Mouse (Mus musculus): ENCODE measurements around the gene Rad54l. TPM values are rescaled to one million over a fixed set of nuclear protein-coding genes. Genes with fewer than 3 reads are reported as not detected.

The Rad54l gene
- polyA plus RNA-seq, 1 experiment from 2014 or later: 24.3 TPM

DNA sequence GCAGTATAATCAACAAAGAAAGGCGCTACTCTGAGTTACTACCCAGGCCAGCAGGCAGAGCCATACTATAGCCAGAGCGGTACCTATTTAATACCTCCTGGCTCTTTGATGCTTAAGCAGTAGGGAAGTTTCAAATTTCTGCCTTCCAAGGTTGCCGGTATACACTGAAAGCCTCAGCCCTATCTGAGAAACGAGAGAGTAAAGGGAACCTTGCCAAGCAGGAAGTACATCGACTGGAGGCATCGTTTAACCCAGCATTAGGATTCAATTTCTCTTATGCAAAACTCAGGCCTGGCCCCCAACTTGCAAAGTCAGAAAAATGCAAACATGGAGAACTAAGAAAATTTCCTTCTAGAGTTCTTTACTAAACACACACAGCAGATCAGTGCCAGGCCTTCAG lies 53.4 kb downstream of the Rad54l start:
- H3K36me3 ChIP-seq (ENCODE audit: control insufficient read depth, insufficient read depth, low read length): peaks cover 31% of the 10 kb centered on the region

DNA sequence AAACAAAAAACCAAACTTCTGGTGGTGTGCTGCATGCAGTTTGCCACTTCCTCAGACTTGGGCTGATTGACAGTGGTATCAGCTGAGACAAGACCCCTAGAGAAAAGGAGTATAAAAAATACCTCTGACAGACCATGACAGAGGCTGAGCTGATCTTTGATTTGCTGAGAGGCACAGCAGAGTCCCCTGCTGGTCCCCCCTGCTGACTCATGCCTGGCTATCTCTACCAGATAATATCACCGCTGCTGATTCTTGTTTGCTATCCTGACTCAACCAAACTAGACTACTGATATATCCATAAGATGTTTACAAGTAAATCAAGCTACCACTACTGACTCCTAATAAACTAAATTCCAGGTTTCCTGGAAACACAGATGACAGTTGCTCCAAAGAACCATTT lies 59.6 kb downstream of the Rad54l start:
- 8% methylated on average over 1 of the region's 1 CpGs for WGBS (ENCODE audit: insufficient replicate concordance)
- no peak overlapping the region for H3K4me2 ChIP-seq
- no peaks in the 10 kb centered on the region for H3K9me3 ChIP-seq (replicated peaks; ENCODE audit: control insufficient read depth, low read length)
- H3K36me3 ChIP-seq (ENCODE audit: control insufficient read depth, insufficient read depth, low read length): peaks cover 20% of the 10 kb centered on the region
- no peak overlapping the region for H3K9ac ChIP-seq (ENCODE audit: low read depth, low read length)
- ATAC-seq (replicated peaks; ENCODE audit: insufficient number of reproducible peaks, low FRiP score, low TSS enrichment): no peak
- no peak overlapping the region for H3K4me3 ChIP-seq (ENCODE audit: low read depth, low read length)
- no peak overlapping the region for H3K27ac ChIP-seq (ENCODE audit: low read depth, low read length)
- 0 out of 2 replicates have a peak, but pooled peaks cover 3% of the 10 kb centered on the region for H3K4me1 ChIP-seq (ENCODE audit: control insufficient read depth, insufficient read depth, low read length)
- H3K27me3 ChIP-seq (ENCODE audit: control insufficient read depth, insufficient read depth, low read length): no peaks in the 10 kb centered on the region

More for the DNA sequence above, 53.4 kb downstream of the Rad54l start:
- no peak overlapping the region for H3K4me3 ChIP-seq (ENCODE audit: low read depth, low read length)
- no peak overlapping the region for H3K4me2 ChIP-seq
- H3K4me1 ChIP-seq (ENCODE audit: control insufficient read depth, insufficient read depth, low read length): peaks cover 11% of the 10 kb centered on the region
- H3K27ac ChIP-seq (ENCODE audit: low read depth, low read length): no peak overlapping the region
- no peak for ATAC-seq (replicated peaks; ENCODE audit: insufficient number of reproducible peaks, low FRiP score, low TSS enrichment)
- H3K27me3 ChIP-seq (ENCODE audit: control insufficient read depth, insufficient read depth, low read length): no peaks in the 10 kb centered on the region
- 80% methylated on average over 6 of the region's 6 CpGs for WGBS (ENCODE audit: insufficient replicate concordance)
- no peak overlapping the region for H3K9ac ChIP-seq (ENCODE audit: low read depth, low read length)
- H3K9me3 ChIP-seq (replicated peaks; ENCODE audit: control insufficient read depth, low read length): no peaks in the 10 kb centered on the region

DNA sequence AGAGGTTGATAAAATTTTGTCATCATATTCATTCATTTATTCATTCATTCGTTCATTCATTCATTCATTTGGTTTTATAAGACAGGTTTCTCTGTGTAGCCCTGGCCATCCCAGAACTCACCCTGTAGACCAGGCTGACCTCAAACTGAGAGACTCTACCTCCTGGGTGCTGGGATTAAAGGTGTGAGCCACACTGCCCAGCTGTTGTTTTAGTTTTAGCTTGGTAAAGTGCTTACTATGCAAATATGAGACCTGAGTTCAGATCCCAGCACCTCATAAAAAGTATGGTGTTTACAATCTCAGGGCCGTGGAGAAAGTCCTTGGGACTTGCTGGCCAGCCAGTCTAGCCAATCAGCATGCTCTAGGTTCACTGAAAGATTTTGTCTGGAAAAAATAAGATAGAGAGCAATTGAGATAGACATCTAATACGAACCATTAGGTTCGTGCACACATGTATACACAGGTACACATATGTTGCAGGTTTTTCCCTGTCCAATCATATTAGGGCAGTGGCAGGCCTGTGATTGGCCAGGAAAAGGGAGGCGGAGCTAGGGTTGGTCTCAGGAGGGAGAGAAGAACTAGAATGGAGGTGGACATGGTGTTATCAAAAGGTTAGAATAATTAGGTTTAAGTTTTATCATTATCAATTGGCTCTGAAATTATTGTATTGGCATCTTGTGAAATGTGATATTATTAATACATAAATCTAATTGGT lies 64.3 kb downstream of the Rad54l start:
- 68% methylated on average over 5 of the region's 5 CpGs for WGBS (ENCODE audit: insufficient replicate concordance)
- H3K9ac ChIP-seq (ENCODE audit: low read depth, low read length): no peak overlapping the region

DNA sequence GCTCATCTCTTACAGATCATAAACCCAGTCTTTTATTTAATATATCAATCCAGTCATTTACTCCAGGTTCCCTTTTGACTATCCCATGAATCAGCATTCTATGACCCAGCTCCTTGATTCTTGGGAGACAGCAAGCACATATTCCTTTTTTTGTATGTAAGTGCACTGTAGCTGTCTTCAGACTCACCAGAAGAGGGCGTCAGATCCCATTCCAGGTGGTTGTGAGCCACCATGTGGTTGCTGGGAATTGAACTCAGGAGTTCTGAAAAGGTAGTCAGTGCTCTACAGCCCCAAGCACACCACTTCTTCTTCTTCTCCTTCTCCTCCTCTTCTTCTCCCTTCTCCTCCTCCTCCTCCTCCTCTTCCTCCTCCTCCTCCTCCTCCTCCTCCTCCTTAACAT lies 65.9 kb downstream of the Rad54l start:
- no peak overlapping the region for H3K4me2 ChIP-seq
- no peak overlapping the region for H3K27ac ChIP-seq (ENCODE audit: low read depth, low read length)
- no peaks in the 10 kb centered on the region for H3K9me3 ChIP-seq (replicated peaks; ENCODE audit: control insufficient read depth, low read length)
- WGBS (ENCODE audit: insufficient replicate concordance): 0% methylated on average over 1 of the region's 1 CpGs
- H3K36me3 ChIP-seq (ENCODE audit: control insufficient read depth, insufficient read depth, low read length): no peaks in the 10 kb centered on the region
- H3K4me3 ChIP-seq (ENCODE audit: low read depth, low read length): no peak overlapping the region
- ATAC-seq (replicated peaks; ENCODE audit: insufficient number of reproducible peaks, low FRiP score, low TSS enrichment): no peak
- no peak overlapping the region for H3K9ac ChIP-seq (ENCODE audit: low read depth, low read length)
- H3K4me1 ChIP-seq (ENCODE audit: control insufficient read depth, insufficient read depth, low read length): peaks cover 1% of the 10 kb centered on the region; the same call in 1 of the 2 replicates
- H3K27me3 ChIP-seq (ENCODE audit: control insufficient read depth, insufficient read depth, low read length): no peaks in the 10 kb centered on the region

More for the DNA sequence above, 64.3 kb downstream of the Rad54l start:
- 0 out of 2 replicates have a peak, but pooled peaks cover 3% of the 10 kb centered on the region for H3K4me1 ChIP-seq (ENCODE audit: control insufficient read depth, insufficient read depth, low read length)
- H3K9me3 ChIP-seq (replicated peaks; ENCODE audit: control insufficient read depth, low read length): no peaks in the 10 kb centered on the region
- ATAC-seq (replicated peaks; ENCODE audit: insufficient number of reproducible peaks, low FRiP score, low TSS enrichment): no peak
- H3K4me2 ChIP-seq: no peak overlapping the region
- no peaks in the 10 kb centered on the region for H3K27me3 ChIP-seq (ENCODE audit: control insufficient read depth, insufficient read depth, low read length)
- H3K36me3 ChIP-seq (ENCODE audit: control insufficient read depth, insufficient read depth, low read length): no peaks in the 10 kb centered on the region
- H3K27ac ChIP-seq (ENCODE audit: low read depth, low read length): no peak overlapping the region
- H3K4me3 ChIP-seq (ENCODE audit: low read depth, low read length): no peak overlapping the region

DNA sequence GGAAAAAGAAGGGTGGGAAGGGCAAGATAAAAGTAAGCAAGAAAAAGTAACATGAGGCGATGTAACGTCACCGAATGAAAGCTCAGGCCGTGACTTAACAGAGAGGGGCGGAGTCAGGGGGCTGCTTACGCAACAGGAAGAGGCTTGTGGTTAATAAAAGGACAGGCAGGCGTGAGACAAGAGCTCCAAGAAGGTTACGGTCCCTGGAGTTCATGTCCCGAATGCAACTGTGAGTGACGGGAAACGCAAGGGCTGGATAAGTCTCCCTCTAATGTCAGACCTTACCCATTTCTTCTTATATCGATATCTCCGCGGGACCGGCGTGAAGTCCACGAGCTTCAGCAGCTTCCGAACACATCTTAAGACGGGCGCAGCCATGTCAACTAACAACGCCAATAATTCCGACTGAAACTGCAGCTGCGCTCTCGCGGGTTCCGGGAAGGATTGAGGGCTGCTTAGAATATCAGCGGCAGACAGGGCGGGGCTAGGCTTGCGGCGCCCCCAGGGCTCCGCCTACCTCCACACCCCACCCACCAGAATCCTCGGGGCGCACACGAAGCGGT lies 70.0 kb downstream of the Rad54l start, which contains the start of gene Nsun4:
Gene Nsun4, minus strand, starts transcription at position 478 of the 563 bp plus-strand sequence.
- peak within 1 kb of the TSS; percentile 78 for H3K9ac ChIP-seq (ENCODE audit: low read depth, low read length)
- peak; percentile 92 for ATAC-seq (replicated peaks; ENCODE audit: insufficient number of reproducible peaks, low FRiP score, low TSS enrichment)
- peak within 1 kb of the TSS; percentile 64 for H3K4me3 ChIP-seq (ENCODE audit: low read depth, low read length)
- H3K9me3 ChIP-seq (replicated peaks; ENCODE audit: control insufficient read depth, low read length): no peaks in the 10 kb centered on the region
- no peaks in the 10 kb centered on the region for H3K36me3 ChIP-seq (ENCODE audit: control insufficient read depth, insufficient read depth, low read length)
- peak within 1 kb of the TSS; percentile 95 for H3K27ac ChIP-seq (ENCODE audit: low read depth, low read length)
- H3K4me1 ChIP-seq (ENCODE audit: control insufficient read depth, insufficient read depth, low read length): peaks cover 4% of the 10 kb centered on the region; the same call in 1 of the 2 replicates
- no peaks in the 10 kb centered on the region for H3K27me3 ChIP-seq (ENCODE audit: control insufficient read depth, insufficient read depth, low read length)
- H3K4me2 ChIP-seq: peak within 1 kb of the TSS; percentile 96
- under 1% methylated on average over 35 of the region's 35 CpGs for WGBS (ENCODE audit: insufficient replicate concordance)

DNA sequence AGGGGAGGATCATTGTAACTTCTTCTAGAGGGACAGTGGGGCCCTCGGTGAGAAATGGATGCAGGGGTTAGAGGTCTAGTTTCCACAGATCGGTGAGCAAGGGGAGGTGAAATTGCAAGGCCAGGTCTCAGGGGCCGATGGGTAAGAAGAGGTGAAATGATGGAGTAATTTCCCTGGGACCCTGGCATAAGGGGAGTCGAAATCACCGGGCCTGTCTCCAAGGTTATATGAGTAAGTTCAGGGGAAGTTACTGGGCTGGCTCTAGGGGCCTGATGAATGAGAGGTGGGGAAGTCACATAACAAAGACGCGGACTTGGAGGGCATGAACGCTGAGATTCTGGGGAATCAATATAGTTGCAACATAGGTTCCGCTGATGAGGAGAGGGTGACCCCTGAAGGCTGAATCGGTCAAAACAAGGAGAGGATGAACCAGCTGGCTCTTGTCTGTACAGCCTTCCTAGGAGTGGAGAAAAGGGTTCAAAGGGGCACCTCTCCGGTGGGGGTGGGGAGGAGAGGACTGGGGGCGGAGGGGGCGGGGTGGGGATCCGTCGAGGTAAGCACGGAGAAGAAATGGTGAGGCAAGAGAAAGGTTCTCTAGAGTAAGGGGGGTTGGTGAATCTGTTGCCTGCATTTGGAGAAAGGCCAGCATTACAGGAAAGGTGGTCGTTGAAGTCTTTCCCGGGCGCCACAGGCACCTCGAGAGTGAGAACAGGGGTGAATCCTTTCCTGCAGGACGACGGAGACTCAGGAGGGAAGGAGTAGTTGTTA lies 70.8 kb downstream of the Rad54l start:
- Histone ChIP-seq H3K9me3 (replicated peaks; ENCODE audit: control insufficient read depth, low read length) (no peaks in the 10 kb centered on the region), H3K27me3 (ENCODE audit: control insufficient read depth, insufficient read depth, low read length) (no peaks in the 10 kb centered on the region), H3K4me2 (peak overlapping the region; percentile 96), H3K27ac (ENCODE audit: low read depth, low read length) (peak overlapping the region; percentile 95), H3K36me3 (ENCODE audit: control insufficient read depth, insufficient read depth, low read length) (no peaks in the 10 kb centered on the region), H3K9ac (ENCODE audit: low read depth, low read length) (peak overlapping the region; percentile 78), H3K4me1 (ENCODE audit: control insufficient read depth, insufficient read depth, low read length) (peaks cover 4% of the 10 kb centered on the region; the same call in 1 of the 2 replicates), H3K4me3 (ENCODE audit: low read depth, low read length) (peak overlapping the region; percentile 64)
- WGBS (ENCODE audit: insufficient replicate concordance): 6% methylated on average over 22 of the region's 22 CpGs
- ATAC-seq (replicated peaks; ENCODE audit: insufficient number of reproducible peaks, low FRiP score, low TSS enrichment): peak; percentile 52

DNA sequence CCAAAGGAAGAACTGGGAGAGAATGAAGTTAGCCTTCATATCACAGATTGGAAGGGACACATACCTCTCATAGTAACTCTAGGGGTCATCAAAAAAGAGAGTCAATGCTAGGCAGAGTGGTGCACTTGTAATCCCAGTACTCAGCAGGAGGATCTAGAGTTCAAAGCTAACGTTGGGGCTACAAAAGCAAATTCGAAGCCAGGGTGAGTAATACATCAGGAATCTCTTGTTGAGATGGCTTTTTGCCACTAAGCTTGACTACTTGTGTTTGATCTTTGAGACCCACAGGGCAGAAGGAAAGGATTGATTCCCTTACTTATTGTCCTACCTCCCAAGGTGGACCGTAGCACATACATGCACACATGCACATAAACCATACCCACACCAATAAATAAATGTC lies 74.3 kb downstream of the Rad54l start:
- no peaks in the 10 kb centered on the region for H3K36me3 ChIP-seq (ENCODE audit: control insufficient read depth, insufficient read depth, low read length)
- H3K4me1 ChIP-seq (ENCODE audit: control insufficient read depth, insufficient read depth, low read length): peaks cover 4% of the 10 kb centered on the region; the same call in 1 of the 2 replicates
- H3K27ac ChIP-seq (ENCODE audit: low read depth, low read length): no peak overlapping the region
- WGBS (ENCODE audit: insufficient replicate concordance): 77% methylated on average over 3 of the region's 3 CpGs
- no peak overlapping the region for H3K4me3 ChIP-seq (ENCODE audit: low read depth, low read length)
- H3K4me2 ChIP-seq: no peak overlapping the region
- H3K27me3 ChIP-seq (ENCODE audit: control insufficient read depth, insufficient read depth, low read length): no peaks in the 10 kb centered on the region
- ATAC-seq (replicated peaks; ENCODE audit: insufficient number of reproducible peaks, low FRiP score, low TSS enrichment): no peak
- no peak overlapping the region for H3K9ac ChIP-seq (ENCODE audit: low read depth, low read length)
- H3K9me3 ChIP-seq (replicated peaks; ENCODE audit: control insufficient read depth, low read length): no peaks in the 10 kb centered on the region

DNA sequence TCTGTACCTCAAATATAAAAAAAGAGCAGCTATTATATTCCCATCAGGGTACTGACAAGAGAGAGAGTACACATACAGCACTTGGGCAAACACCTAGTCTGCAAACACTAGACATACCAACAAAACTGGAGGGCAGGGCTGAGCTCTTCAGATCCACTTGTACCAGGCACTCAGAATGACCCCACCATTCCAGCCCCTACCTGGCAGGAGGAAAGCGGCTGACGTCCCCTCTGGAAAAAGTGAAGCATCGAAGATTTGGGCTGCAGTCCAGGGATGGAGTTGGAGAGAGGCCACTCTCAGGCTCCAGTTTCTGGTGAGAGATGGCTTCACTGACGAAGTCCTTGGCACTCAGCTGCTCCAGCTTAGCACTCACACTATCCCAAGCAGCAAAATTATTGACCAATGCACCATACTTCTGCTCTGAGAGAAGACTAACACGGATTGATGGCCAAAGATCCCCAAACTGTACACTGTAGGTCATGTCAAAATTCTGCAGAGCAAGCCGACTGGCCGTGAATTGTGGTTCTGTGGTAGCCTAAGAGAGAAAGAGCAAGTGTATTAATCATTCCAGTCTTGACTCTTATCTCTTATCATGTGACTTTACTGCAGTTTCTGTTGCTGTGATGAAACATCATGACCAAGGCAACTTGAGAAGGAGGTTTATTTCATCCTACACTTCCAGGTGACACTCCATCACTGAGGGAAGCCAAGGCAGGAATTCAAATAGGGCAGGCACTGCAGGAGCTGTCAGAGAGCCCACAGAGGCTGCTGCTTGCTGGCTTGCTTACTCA lies 75.2 kb downstream of the Rad54l start:
- H3K4me1 ChIP-seq (ENCODE audit: control insufficient read depth, insufficient read depth, low read length): peaks cover 4% of the 10 kb centered on the region; the same call in 1 of the 2 replicates
- 76% methylated on average over 7 of the region's 7 CpGs for WGBS (ENCODE audit: insufficient replicate concordance)
- no peak overlapping the region for H3K4me2 ChIP-seq
- H3K27me3 ChIP-seq (ENCODE audit: control insufficient read depth, insufficient read depth, low read length): no peaks in the 10 kb centered on the region
- ATAC-seq (replicated peaks; ENCODE audit: insufficient number of reproducible peaks, low FRiP score, low TSS enrichment): no peak
- no peak overlapping the region for H3K27ac ChIP-seq (ENCODE audit: low read depth, low read length)
- no peaks in the 10 kb centered on the region for H3K9me3 ChIP-seq (replicated peaks; ENCODE audit: control insufficient read depth, low read length)
- H3K9ac ChIP-seq (ENCODE audit: low read depth, low read length): no peak overlapping the region
- no peaks in the 10 kb centered on the region; the same call in 1 of the 2 replicates for H3K36me3 ChIP-seq (ENCODE audit: control insufficient read depth, insufficient read depth, low read length)
- no peak overlapping the region for H3K4me3 ChIP-seq (ENCODE audit: low read depth, low read length)

Measured in heart, embryonic 11.5 days (tissue).